Mouse (Mus musculus) heart, postnatal 36 days (tissue): ENCODE measurements at regions not wholly inside any gene's neighbourhood (a gene's known extent, or its start where the extent isn't known, plus 50 kb on each side); places are given as distances from the start of the nearest gene placed in this dataset.

ENCODE experiments used
- DNase-seq, 2 experiments: peaks; one replicate each; pipeline ENCODE4 v3.0.0; 2021 to 2022
- intact Hi-C: fragments of 180-260 bp; cut with DNase I; formaldehyde crosslinking; loops from one replicate; pipeline ENCODE4 v1.15.1; 2025

- intact Hi-C loops = no loop called here
- no peak for DNase-seq
Observed at GRCm38 (mm10) chr1:44849366-44849951, 298.1 kb downstream of the Gulp1 start.

- intact Hi-C loops = no loop called here
- no peak for DNase-seq
Observed at GRCm38 (mm10) chr1:44863390-44863789, 312.1 kb downstream of the Gulp1 start.

GRCm38 (mm10) chr1:44863818-44864217 lies 312.5 kb downstream of the Gulp1 start:
- intact Hi-C loops = no loop called here
- no peak for DNase-seq

GRCm38 (mm10) chr1:44891611-44892010 lies 340.3 kb downstream of the Gulp1 start:
- DNase-seq = no peak
- intact Hi-C loops = loop anchor here (5.0 kb wide), 1 partner anchor 141 kb away; no protein-coding TSS in a partner anchor

DNA sequence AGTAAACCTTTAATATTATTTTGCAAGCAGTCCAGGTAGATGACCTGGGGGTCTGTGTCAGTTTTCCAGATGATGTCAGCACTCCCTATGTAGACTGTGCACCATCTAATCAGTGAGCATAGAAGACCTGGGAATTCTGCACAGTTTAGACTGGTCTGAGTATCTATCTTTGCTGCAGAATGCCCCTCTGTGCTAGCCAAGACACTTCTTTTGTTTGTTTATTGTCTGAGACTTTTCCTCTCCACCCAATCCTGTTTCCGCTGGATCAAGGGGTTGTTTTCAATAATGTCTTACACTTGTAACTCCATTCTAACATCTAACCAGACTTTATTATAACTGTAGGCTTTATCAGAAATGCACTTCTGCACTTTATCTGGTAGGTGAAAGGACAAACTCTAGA lies 341.1 kb downstream of the Gulp1 start:
- intact Hi-C loops = loop anchor here (5.0 kb wide), 1 partner anchor 140 kb away; no protein-coding TSS in a partner anchor
- no peak for DNase-seq
